Mouse (Mus musculus): ENCODE measurements around the gene Prdm13.
A peak's percentile ranks its signal among the peaks of the same experiment; 100 is the strongest.

The Prdm13 gene

DNA sequence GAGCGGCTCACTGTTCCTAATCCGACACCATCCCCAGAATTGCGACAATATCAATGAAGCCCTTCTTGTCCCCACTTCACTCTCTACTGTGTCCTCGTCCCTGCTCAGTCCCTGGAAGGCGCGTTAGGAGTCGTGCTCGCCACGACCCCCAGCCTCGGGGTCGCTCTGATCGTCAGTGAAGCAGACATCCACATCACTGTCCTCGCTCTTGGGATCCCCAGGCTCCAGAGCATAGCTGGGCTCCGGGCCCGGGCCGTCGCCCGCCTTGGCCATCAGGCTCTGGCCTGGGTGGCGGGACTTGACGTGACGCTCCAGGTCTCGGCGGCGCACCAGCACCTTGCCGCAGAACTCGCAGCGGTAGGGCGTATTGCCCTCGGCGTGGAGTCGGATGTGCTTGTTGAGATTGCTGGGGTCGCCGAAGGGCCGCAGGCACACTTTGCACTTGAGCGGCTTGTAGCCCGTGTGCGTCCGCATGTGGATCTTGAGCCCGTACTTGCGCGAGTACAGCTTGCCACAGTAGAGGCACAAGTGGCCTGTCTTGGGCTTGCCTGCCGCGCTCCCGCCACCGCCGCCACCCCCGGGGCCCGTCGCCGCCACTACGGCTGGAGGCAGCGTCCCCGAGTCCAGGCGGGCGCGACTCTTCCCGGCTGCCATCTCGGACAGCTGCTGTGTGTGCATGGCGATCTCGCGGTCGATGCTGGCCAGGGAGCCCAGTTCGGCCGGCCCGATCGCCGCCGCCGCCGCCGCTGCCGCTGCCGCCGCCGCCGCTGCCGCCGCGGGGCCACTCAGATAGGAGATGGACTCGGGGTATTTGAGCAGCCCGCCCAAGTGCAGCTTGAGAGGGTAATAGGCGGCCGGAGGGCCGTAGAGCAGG is 7.4 kb downstream of the Prdm13 start:
- peak; percentile 23 for DNase-seq (ENCODE audit: low spot score)

DNA sequence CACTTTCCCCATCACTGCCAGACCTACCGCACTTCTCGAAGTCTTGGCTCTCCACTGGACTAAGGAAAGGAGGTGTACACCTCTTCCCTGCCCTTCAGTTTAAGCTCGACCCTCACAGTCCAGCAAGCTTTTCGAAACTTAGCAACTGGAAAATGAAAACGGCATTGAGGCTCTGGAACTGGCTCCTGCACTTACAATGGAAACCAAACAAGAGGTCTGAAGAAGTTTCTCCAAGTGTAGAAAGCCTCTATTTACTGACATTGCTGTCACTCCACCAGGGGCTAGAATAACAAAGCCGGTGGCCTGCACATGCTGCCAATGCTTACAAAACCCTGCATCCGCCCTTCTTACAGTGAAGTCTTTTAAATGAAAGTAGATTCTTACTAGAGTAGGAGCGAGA is 11.1 kb downstream of the Prdm13 start:
- DNase-seq (ENCODE audit: low spot score) = no peak

DNA sequence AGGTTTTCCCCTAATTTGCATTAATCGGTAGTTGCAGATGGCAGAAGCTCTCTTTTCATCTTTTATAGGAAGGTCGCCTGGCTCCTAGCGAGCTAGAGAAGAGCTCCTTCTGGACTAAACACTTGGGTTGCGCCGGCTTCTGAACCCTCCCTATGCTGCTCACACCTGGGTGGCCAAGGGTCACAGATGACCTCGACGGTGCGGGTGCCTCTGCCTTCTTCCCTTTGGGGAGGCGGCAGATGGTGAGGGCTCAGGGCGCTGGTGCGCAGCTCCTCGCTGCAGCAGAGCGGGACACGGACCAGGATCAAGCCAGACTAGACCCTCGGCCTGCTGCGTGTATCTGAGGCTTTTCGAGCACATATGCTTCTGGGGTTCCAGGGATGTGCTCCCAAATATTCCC is 11.7 kb downstream of the Prdm13 start:
- no peak for DNase-seq (ENCODE audit: low spot score)

DNA sequence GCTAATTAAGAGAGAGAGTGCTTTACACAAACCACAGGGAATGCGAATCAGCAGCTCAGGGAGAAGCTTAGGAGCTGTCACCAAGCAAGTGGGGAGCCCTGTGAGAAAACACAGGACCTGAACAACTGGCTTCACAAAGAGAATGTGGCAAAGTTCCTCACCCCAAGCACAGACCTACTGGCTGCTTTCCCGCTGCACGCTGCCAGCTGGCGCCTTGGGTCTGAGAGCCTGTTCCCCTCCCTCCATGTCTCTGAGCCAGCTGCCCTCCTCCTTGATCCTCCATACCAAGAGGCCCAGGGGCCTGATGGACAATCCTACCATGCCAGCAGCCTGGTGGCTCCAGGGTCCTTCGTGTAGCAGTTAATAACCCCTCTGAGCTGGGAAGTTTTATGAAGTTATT is 19.8 kb downstream of the Prdm13 start:
- no peak for DNase-seq (ENCODE audit: low spot score)

DNA sequence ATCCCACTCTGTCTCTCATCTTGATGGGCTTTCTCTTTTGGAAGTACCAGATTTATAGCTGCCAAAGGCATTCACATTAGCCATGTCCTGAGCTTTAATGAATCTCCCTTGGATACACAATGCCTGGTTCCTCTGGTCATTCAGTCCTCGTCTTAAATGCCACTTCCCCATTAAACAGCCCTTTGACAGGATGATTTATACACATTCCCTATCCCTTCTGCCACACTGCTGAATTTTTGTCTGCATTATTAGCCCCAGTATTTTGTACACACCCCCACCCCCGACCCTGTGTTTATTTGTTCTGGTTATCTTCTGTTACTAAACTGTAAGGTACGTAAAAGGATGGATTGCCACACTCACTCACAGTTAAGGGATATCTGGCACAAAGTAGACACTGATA is 27.6 kb downstream of the Prdm13 start:
- no peak for DNase-seq (ENCODE audit: low spot score)

DNA sequence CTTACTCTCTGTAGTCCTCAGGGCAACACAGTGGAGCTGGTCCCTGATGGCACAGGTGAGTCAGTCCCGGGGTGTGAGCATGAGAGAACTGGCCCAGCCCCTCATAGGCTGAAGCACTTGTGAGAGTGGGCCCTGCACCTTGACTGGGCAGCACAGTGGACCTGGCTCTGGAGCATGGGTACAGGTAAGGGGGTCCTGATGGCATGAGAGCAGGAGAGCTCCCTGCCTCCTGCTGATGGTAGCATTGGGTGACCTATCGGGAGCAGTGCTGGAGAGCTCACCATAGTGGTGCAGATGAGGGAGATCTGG is 56.5 kb downstream of the Prdm13 start:
- DNase-seq (ENCODE audit: low spot score) = no peak

DNA sequence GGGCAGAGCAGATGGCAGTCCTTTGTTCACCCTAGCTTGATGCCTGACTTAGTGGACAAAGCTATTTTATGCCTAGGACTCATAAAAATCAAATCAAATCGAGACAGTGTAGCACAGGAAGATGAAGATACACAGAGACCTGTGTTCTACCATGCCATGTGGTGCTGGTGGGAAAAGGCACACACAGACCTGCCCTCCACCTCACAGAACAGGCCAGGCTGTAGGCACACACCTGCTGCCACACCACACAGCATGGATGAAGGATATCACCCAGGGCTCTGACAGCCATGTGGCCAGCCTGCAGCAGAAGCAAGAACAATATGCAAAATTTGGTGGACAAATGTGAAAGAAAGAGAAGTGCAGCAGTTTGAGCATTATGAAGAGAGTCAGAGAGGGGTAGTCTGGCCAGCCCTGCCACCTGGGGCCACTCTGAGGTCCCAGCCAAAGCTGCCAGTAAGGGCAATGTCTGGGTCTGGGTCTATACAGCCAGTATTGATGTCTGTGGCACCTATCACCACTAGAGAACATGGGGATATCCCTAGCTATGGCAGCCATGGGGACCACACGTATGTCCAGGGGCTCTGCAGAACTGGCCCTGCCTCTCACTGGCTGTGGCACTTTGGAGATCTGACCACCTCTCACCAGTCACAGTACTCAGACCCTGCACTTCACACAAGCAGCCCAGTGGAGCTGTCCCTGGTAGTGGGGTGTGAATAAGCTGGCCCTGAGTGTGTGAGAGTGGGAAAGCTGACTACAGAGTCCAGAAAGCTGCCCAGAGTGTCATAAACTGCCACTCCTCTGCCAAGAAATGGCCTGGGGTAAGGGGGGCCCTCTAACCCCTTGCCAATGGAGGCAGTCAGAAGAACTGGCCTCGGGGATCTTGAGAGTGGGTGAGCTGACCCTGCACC is 57.1 kb downstream of the Prdm13 start:
- no peak for DNase-seq (ENCODE audit: low spot score)
